In the genomic region with DNA sequence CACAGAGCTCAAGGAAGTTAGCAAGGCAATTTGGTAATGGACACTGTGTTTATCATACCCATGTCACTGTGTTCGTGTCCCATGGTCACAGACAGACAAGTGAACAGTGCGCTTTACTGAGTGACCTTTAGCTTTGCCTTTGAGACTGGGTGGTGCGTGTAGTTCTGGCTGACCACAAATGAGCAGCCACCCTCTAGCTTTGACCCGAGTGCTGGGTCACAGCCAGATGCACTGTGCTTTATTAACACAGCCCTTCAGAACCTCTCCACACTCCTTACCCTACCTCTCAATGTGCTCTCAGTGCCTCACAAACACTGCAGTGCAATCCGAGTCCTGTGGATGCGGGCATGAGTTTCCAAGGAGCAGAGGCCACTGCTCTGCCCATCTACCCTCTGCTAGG, we compare ENCODE assay signal across 12 mouse cellular contexts. TPM values are rescaled to one million over a fixed set of nuclear protein-coding genes. Genes with fewer than 3 reads are reported as not detected.
DNase-seq lines count a peak whose midpoint lies in the region; ATAC-seq and TF ChIP-seq lines count a peak whose summit lies in the region.
"Had no signal": no experiment of that assay in that cellular context is flagged by ENCODE, and none has a peak within 500 bp of the region (broad histone marks: within the 10 kb centered on the region; RNA-seq: fewer than 3 reads in every experiment).

No protein-coding gene starts in this region.

- H3K36me3 ChIP-seq in midbrain, embryonic 11.5 days (ENCODE audit: control insufficient read depth, insufficient read depth, low read length): peaks cover 2% of the 10 kb centered on the region; the same call in 1 of the 2 replicates
- H3K36me3 ChIP-seq in midbrain, postnatal 0 days (ENCODE audit: insufficient read depth, low read length): 0 out of 2 replicates have a peak, but pooled peaks cover 6% of the 10 kb centered on the region
- peaks cover 9% of the 10 kb centered on the region; the same call in 1 of the 2 replicates for H3K36me3 ChIP-seq in forebrain, embryonic 14.5 days (ENCODE audit: control insufficient read depth, insufficient read depth, low read length)

- H3K4me2 ChIP-seq in midbrain, embryonic 11.5 days: no peak overlapping the region
- H3K4me2 ChIP-seq in midbrain, postnatal 0 days (ENCODE audit: low read depth, low read length, poor library complexity, severe bottlenecking): no peak overlapping the region
- no peak overlapping the region for H3K4me2 ChIP-seq in forebrain, embryonic 14.5 days (ENCODE audit: low read length)
- H3K4me2 ChIP-seq: hindbrain, embryonic 13.5 days had no signal

- intact Hi-C loops in gastrocnemius, postnatal 36 days (cut with DNase I): no loop called here

- 88% methylated on average over 6 of the region's 6 CpGs for WGBS in midbrain, embryonic 11.5 days
- 93% methylated on average over 6 of the region's 6 CpGs for WGBS in midbrain, postnatal 0 days
- WGBS in forebrain, embryonic 14.5 days: 90% methylated on average over 6 of the region's 6 CpGs

- H3K9ac ChIP-seq in midbrain, embryonic 11.5 days (ENCODE audit: low read length): no peak overlapping the region
- no peak overlapping the region for H3K9ac ChIP-seq in midbrain, postnatal 0 days (replicated peaks; ENCODE audit: low read length, poor library complexity, severe bottlenecking)
- H3K9ac ChIP-seq in forebrain, embryonic 14.5 days (ENCODE audit: low read length): no peak overlapping the region
- H3K9ac ChIP-seq: hindbrain, embryonic 13.5 days had no signal

- H3K27me3 ChIP-seq in midbrain, embryonic 11.5 days (ENCODE audit: control insufficient read depth, insufficient read depth, low read length): no peaks in the 10 kb centered on the region
- H3K27me3 ChIP-seq in midbrain, postnatal 0 days (ENCODE audit: insufficient read depth, low read length): no peaks in the 10 kb centered on the region
- no peaks in the 10 kb centered on the region for H3K27me3 ChIP-seq in forebrain, embryonic 14.5 days (replicated peaks; ENCODE audit: control insufficient read depth, insufficient read depth, low read length)
- H3K27me3 ChIP-seq: hindbrain, embryonic 13.5 days had no signal

- peaks cover 20% of the 10 kb centered on the region for H3K4me1 ChIP-seq in midbrain, embryonic 11.5 days (ENCODE audit: control insufficient read depth, insufficient read depth, low read length)
- H3K4me1 ChIP-seq in midbrain, postnatal 0 days (ENCODE audit: insufficient read depth, low read length): peaks cover 4% of the 10 kb centered on the region
- H3K4me1 ChIP-seq in forebrain, embryonic 14.5 days (ENCODE audit: control insufficient read depth, insufficient read depth, low read length): peaks cover 21% of the 10 kb centered on the region

- DNase-seq in gastrocnemius, postnatal 25 days: peak; percentile 22
- DNase-seq in gastrocnemius, postnatal 36 days: no peak
- DNase-seq in midbrain, embryonic 11.5 days (ENCODE audit: low spot score, missing footprints): peak; percentile 49
- DNase-seq in midbrain, postnatal 0 days (ENCODE audit: low spot score): no peak
- peak; percentile 84 to 89 for DNase-seq in lung, adult 18-20 months
- DNase-seq in forebrain, embryonic 14.5 days (ENCODE audit: low spot score): no peak
- DNase-seq in retina, postnatal 1 day: no peak
- no peak for DNase-seq in embryo, embryonic 10 days (ENCODE audit: low spot score)
- DNase-seq: cerebellum, postnatal 36 days; thymus, postnatal 4 days had no signal

- no peaks in the 10 kb centered on the region for H3K9me3 ChIP-seq in midbrain, embryonic 11.5 days (ENCODE audit: control insufficient read depth, low read length)
- H3K9me3 ChIP-seq in midbrain, postnatal 0 days (ENCODE audit: low read length): no peaks in the 10 kb centered on the region
- H3K9me3 ChIP-seq in forebrain, embryonic 14.5 days (replicated peaks; ENCODE audit: control insufficient read depth, low read length): no peaks in the 10 kb centered on the region
- H3K9me3 ChIP-seq: hindbrain, embryonic 13.5 days had no signal

- ATAC-seq in midbrain, embryonic 11.5 days (ENCODE audit: low FRiP score): no peak
- no peak for ATAC-seq in midbrain, postnatal 0 days (ENCODE audit: low FRiP score)
- no peak for ATAC-seq in forebrain, embryonic 14.5 days

- no peak overlapping the region for H3K4me3 ChIP-seq in midbrain, embryonic 11.5 days (ENCODE audit: low read depth, low read length)
- H3K4me3 ChIP-seq in midbrain, postnatal 0 days (ENCODE audit: low read depth, low read length): no peak overlapping the region
- no peak overlapping the region for H3K4me3 ChIP-seq in forebrain, embryonic 14.5 days (ENCODE audit: low read depth, low read length)
- H3K4me3 ChIP-seq: hindbrain, embryonic 13.5 days had no signal

- no peak for TF ChIP-seq CTCF in midbrain, postnatal 0 days (IDR thresholded peaks at IDR 0.05)

- H3K27ac ChIP-seq in midbrain, embryonic 11.5 days (ENCODE audit: low read depth, low read length): no peak overlapping the region
- H3K27ac ChIP-seq in midbrain, postnatal 0 days (ENCODE audit: low read depth, low read length): no peak overlapping the region
- H3K27ac ChIP-seq in forebrain, embryonic 14.5 days (ENCODE audit: low read depth, low read length): no peak overlapping the region
- H3K27ac ChIP-seq: hindbrain, embryonic 13.5 days; macrophage had no signal

RNA-seq across cellular contexts. Expression of a gene that starts 27.3 kb away (rescaled TPM):
- total RNA-seq in gastrocnemius, postnatal 25 days (2021): 100 to 1,000 TPM; 125 to 149 TPM
- total RNA-seq in gastrocnemius, postnatal 36 days (2021): 100 to 1,000 TPM; 167 to 174 TPM
- polyA plus RNA-seq in midbrain, embryonic 11.5 days (2014; fragmentation: Nextera tagmentation; extraction: Ambion mirVana): 8.7 and 10.9 TPM in 2 replicates
- 72.8 and 73.8 TPM in 2 replicates for total RNA-seq in midbrain, postnatal 0 days (2014; rRNA removed)
- 8.3 and 8.7 TPM in 2 replicates for polyA plus RNA-seq in midbrain, postnatal 0 days (2015; fragmentation: Nextera tagmentation; extraction: Ambion mirVana)
- polyA plus RNA-seq in forebrain, embryonic 14.5 days (2014; fragmentation: Nextera tagmentation; extraction: Ambion mirVana): 9.8 and 10.2 TPM in 2 replicates

RNA-seq across cellular contexts. Expression of a gene that starts 44.8 kb away (rescaled TPM):
- total RNA-seq in gastrocnemius, postnatal 25 days (2021): 10 to 100 TPM; 62.8 to 63.4 TPM
- 10 to 100 TPM; 69.6 to 70.4 TPM for total RNA-seq in gastrocnemius, postnatal 36 days (2021)
- 358 and 416 TPM in 2 replicates for polyA plus RNA-seq in midbrain, embryonic 11.5 days (2014; fragmentation: Nextera tagmentation; extraction: Ambion mirVana)
- total RNA-seq in midbrain, postnatal 0 days (2014; rRNA removed): 112 and 140 TPM in 2 replicates
- polyA plus RNA-seq in midbrain, postnatal 0 days (2015; fragmentation: Nextera tagmentation; extraction: Ambion mirVana): 210 and 216 TPM in 2 replicates
- polyA plus RNA-seq in forebrain, embryonic 14.5 days (2014; fragmentation: Nextera tagmentation; extraction: Ambion mirVana): 301 and 338 TPM in 2 replicates

Comparison
In these comparisons a context has a peak if more than half of its experiments do, and no peak if none do; other contexts are left out.
1. DNase-seq: peak in gastrocnemius, postnatal 25 days (single experiment), midbrain, embryonic 11.5 days (single experiment) and lung, adult 18-20 months (2 of 2); none in gastrocnemius, postnatal 36 days (0 of 2), midbrain, postnatal 0 days (single experiment), forebrain, embryonic 14.5 days (single experiment), retina, postnatal 1 day (single experiment) and embryo, embryonic 10 days (single experiment).